Mouse (Mus musculus): Measurements from ENCODE around the gene Mga.

The Mga gene

GRCm38 (mm10) chr2:119988952-119989351 lies 91.9 kb downstream of the Mga start:
- in situ Hi-C loops (cut with MboI) = no loop called here

GRCm38 (mm10) chr2:119990881-119991280 lies 93.9 kb downstream of the Mga start:
- in situ Hi-C loops (cut with MboI) = no loop called here

- in situ Hi-C loops (cut with MboI) = no loop called here
Measured at GRCm38 (mm10) chr2:119992349-119992748, 95.3 kb downstream of the Mga start.

GRCm38 (mm10) chr2:119993515-119993914 lies 96.5 kb downstream of the Mga start:
- in situ Hi-C loops (cut with MboI) = no loop called here

GRCm38 (mm10) chr2:119994839-119995238 lies 97.8 kb downstream of the Mga start:
- in situ Hi-C loops (cut with MboI) = no loop called here

GRCm38 (mm10) chr2:119995391-119996281 lies 98.6 kb downstream of the Mga start:
- in situ Hi-C loops (cut with MboI) = no loop called here

GRCm38 (mm10) chr2:119997354-119997753 lies 100.3 kb downstream of the Mga start:
- in situ Hi-C loops (cut with MboI) = no loop called here

GRCm38 (mm10) chr2:119999731-120000130 lies 102.7 kb downstream of the Mga start:
- in situ Hi-C loops (cut with MboI) = no loop called here

- in situ Hi-C loops (cut with MboI) = no loop called here
Measured at GRCm38 (mm10) chr2:120000882-120001584, 104.0 kb downstream of the Mga start.

GRCm38 (mm10) chr2:120001956-120002355 lies 104.9 kb downstream of the Mga start:
- in situ Hi-C loops (cut with MboI) = no loop called here

GRCm38 (mm10) chr2:120003970-120004369 lies 106.9 kb downstream of the Mga start:
- in situ Hi-C loops (cut with MboI) = no loop called here

- in situ Hi-C loops (cut with MboI) = no loop called here
Measured at GRCm38 (mm10) chr2:120006696-120007095, 109.7 kb downstream of the Mga start.

- in situ Hi-C loops (cut with MboI) = no loop called here
Measured at GRCm38 (mm10) chr2:120007680-120008210, 110.7 kb downstream of the Mga start.

GRCm38 (mm10) chr2:120008672-120009071 lies 111.6 kb downstream of the Mga start:
- in situ Hi-C loops (cut with MboI) = no loop called here

GRCm38 (mm10) chr2:120011462-120012200 lies 114.6 kb downstream of the Mga start:
- in situ Hi-C loops (cut with MboI) = no loop called here

GRCm38 (mm10) chr2:120012924-120013323 lies 115.9 kb downstream of the Mga start:
- in situ Hi-C loops (cut with MboI) = no loop called here

- in situ Hi-C loops (cut with MboI) = no loop called here
Measured at GRCm38 (mm10) chr2:120013831-120014486, 116.9 kb downstream of the Mga start.

- in situ Hi-C loops (cut with MboI) = no loop called here
Measured at GRCm38 (mm10) chr2:120015882-120016281, 118.9 kb downstream of the Mga start.

GRCm38 (mm10) chr2:120017599-120017998 lies 120.6 kb downstream of the Mga start:
- in situ Hi-C loops (cut with MboI) = no loop called here

Data from mature B cell (primary cell).